Mouse (Mus musculus) testis, adult 2 months (tissue): ENCODE measurements around the gene Klf5.

Experiments used
- CTCF ChIP-seq: fragments of 200-500 bp; IDR thresholded peaks from 2 replicates; pipeline ENCODE4 v1.5.1; 2012; ENCODE audit warnings: low read depth, mild to moderate bottlenecking, inconsistent platforms, low read length, moderate library complexity; ENCODE audit not compliant: control insufficient read depth, insufficient read depth, insufficient replicate concordance
- POLR2A ChIP-seq: fragments of 200-500 bp; IDR thresholded peaks from 2 replicates; pipeline ENCODE4 v1.6.1; 2012; ENCODE audit warnings: low read depth, mild to moderate bottlenecking, inconsistent platforms, low read length, moderate library complexity; ENCODE audit not compliant: control insufficient read depth

DNA sequence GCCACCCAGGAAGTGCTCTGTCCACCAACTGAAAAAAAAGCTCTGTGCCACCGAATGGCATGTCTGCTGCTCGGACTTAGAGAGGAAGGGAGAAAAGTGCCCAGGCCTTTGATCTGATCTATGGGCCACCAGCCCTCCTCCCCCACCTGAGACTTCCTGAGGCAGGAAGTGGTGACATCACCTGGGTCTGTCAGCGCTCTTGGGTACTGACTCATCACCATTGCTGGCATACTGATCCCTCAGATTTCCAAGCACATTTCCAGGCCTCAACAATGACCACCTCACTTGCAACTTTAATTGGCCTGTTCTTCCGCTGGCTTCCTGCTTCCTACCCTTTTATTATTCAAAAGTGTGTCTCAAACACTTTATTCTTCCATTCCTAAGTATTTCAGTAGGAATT, 26.0 kb downstream of the Klf5 start:
- TF ChIP-seq CTCF (no peak), POLR2A (no peak)
